26 mouse cellular contexts compared by ENCODE assay signal in the genomic region with DNA sequence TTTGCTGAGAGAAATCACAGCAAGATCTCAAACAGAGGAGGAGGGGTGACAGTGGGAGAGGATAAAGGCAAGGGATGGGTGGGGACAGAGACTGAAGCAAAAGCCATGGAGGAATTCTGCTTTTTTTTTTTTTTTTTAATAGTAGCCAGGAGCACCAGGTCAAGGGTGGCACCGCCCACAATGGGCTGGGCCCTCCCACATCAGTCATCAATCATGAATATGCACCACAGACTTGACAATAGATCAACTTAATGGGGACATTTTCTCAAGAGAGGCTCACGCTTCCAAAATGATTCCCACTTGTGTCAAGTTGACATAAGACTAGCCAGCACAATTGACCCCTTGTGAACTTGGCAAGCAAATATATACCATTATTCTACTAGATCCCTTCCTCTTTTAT. TPM values are rescaled to one million over a fixed set of nuclear protein-coding genes. Genes with fewer than 3 reads are reported as not detected.
DNase-seq lines count a peak whose midpoint lies in the region; ATAC-seq and TF ChIP-seq lines count a peak whose summit lies in the region.
"Had no signal": no experiment of that assay in that cellular context is flagged by ENCODE, and none has a peak within 500 bp of the region (broad histone marks: within the 10 kb centered on the region; RNA-seq: fewer than 3 reads in every experiment).

No protein-coding gene starts in this region.

- no peak overlapping the region for H3K27ac ChIP-seq in kidney, postnatal 0 days
- H3K27ac ChIP-seq in ES-E14 (ENCODE audit: insufficient read depth, low read depth, low read length, poor library complexity, severe bottlenecking): no peak overlapping the region
- H3K27ac ChIP-seq: forebrain, embryonic 15.5 days; hindbrain, embryonic 15.5 days; midbrain, embryonic 12.5 days; neural tube, embryonic 12.5 days had no signal

- 37% methylated on average over 2 of the region's 2 CpGs for WGBS in kidney, postnatal 0 days

- no peaks in the 10 kb centered on the region for H3K36me3 ChIP-seq in kidney, postnatal 0 days (ENCODE audit: insufficient read depth, low read length)
- no peaks in the 10 kb centered on the region for H3K36me3 ChIP-seq in ES-E14 (ENCODE audit: control insufficient read depth, insufficient read depth, low read length, poor library complexity, severe bottlenecking)
- H3K36me3 ChIP-seq: embryonic facial prominence, embryonic 15.5 days; forebrain, embryonic 15.5 days; hindbrain, embryonic 15.5 days; midbrain, embryonic 12.5 days; neural tube, embryonic 12.5 days; stomach, embryonic 15.5 days had no signal

- no peak overlapping the region for H3K9ac ChIP-seq in kidney, postnatal 0 days (ENCODE audit: low read depth, low read length)
- H3K9ac ChIP-seq in ES-E14 (ENCODE audit: insufficient read depth, low read depth, low read length, poor library complexity, severe bottlenecking): no peak overlapping the region
- H3K9ac ChIP-seq: embryonic facial prominence, embryonic 15.5 days; forebrain, embryonic 15.5 days; hindbrain, embryonic 15.5 days; liver, postnatal 0 days; midbrain, embryonic 12.5 days; neural tube, embryonic 12.5 days; stomach, embryonic 15.5 days had no signal

- peak; percentile 58 for DNase-seq in embryo, embryonic 10 days (ENCODE audit: low spot score)
- no peak for DNase-seq in embryo, embryonic 11 days
- peak; percentile 26 for DNase-seq in kidney, postnatal 0 days (ENCODE audit: low spot score)
- DNase-seq in kidney, postnatal 25 days: no peak
- DNase-seq in ES-E14 (ENCODE audit: low read depth, low spot score): no peak
- peak; percentile 45 for DNase-seq in mesoderm, embryonic 11.5 days (ENCODE audit: low read depth, low spot score)
- DNase-seq in ovary, postnatal 36 days (ENCODE audit: low spot score): no peak
- DNase-seq: adrenal gland, postnatal 14 days; cerebellum, adult 9-11 months; gastrocnemius, postnatal 14 days; heart, adult 11 months; kidney, adult 8-10 months; left cerebral cortex, postnatal 4 days; liver, postnatal 0 days; lung, postnatal 14 days; thymus, adult 18-20 months; thymus, postnatal 36 days had no signal

- H3K4me2 ChIP-seq in kidney, postnatal 0 days (ENCODE audit: low read length): no peak overlapping the region
- H3K4me2 ChIP-seq: embryonic facial prominence, embryonic 15.5 days; forebrain, embryonic 15.5 days; heart, embryonic 11.5 days; hindbrain, embryonic 15.5 days; liver, embryonic 11.5 days; midbrain, embryonic 12.5 days; neural tube, embryonic 12.5 days; stomach, embryonic 15.5 days had no signal

- ATAC-seq in kidney, postnatal 0 days (replicated peaks; ENCODE audit: low FRiP score, low read depth): no peak
- ATAC-seq: activated CD4-positive, CD25-positive, alpha-beta regulatory T cell, adult 4 months; forebrain, embryonic 15.5 days; liver, postnatal 0 days had no signal

- no peaks in the 10 kb centered on the region for H3K27me3 ChIP-seq in kidney, postnatal 0 days (ENCODE audit: insufficient read depth, low read length)
- H3K27me3 ChIP-seq: embryonic facial prominence, embryonic 15.5 days; forebrain, embryonic 15.5 days; hindbrain, embryonic 15.5 days; midbrain, embryonic 12.5 days; neural tube, embryonic 12.5 days; stomach, embryonic 15.5 days had no signal

- in situ Hi-C loops in ES-E14 (cut with MboI; ENCODE audit: low sequenced_read_pairs in 2 of 2, unreplicated experiment in 2 of 2): no loop called here

- TF ChIP-seq CTCF in kidney, postnatal 0 days (IDR thresholded peaks at IDR 0.05; ENCODE audit: low read depth): no peak

- no peak overlapping the region for H3K4me3 ChIP-seq in kidney, postnatal 0 days (replicated peaks; ENCODE audit: low read depth, low read length)
- no peak overlapping the region for H3K4me3 ChIP-seq in ES-E14 (ENCODE audit: insufficient read depth in 1 of 2, low read depth in 1 of 2, low read length in 2 of 2, poor library complexity in 1 of 2, severe bottlenecking in 1 of 2)
- H3K4me3 ChIP-seq: embryonic facial prominence, embryonic 15.5 days; forebrain, embryonic 15.5 days; hindbrain, embryonic 15.5 days; midbrain, embryonic 12.5 days; neural tube, embryonic 12.5 days; stomach, embryonic 15.5 days had no signal

- no peaks in the 10 kb centered on the region for H3K4me1 ChIP-seq in kidney, postnatal 0 days (replicated peaks; ENCODE audit: insufficient read depth, low read length)
- H3K4me1 ChIP-seq in ES-E14 (ENCODE audit: control insufficient read depth in 2 of 2, insufficient read depth in 2 of 2, low read length in 2 of 2, poor library complexity in 1 of 2): no peaks in the 10 kb centered on the region; a peak in 1 of 4 replicates
- H3K4me1 ChIP-seq: forebrain, embryonic 15.5 days; hindbrain, embryonic 15.5 days; midbrain, embryonic 12.5 days; neural tube, embryonic 12.5 days had no signal

- H3K9me3 ChIP-seq in kidney, postnatal 0 days (replicated peaks; ENCODE audit: low read length): no peaks in the 10 kb centered on the region
- no peaks in the 10 kb centered on the region for H3K9me3 ChIP-seq in ES-E14 (ENCODE audit: control insufficient read depth, insufficient read depth, low read depth, low read length)
- H3K9me3 ChIP-seq: forebrain, embryonic 15.5 days; midbrain, embryonic 12.5 days; neural tube, embryonic 12.5 days; stomach, embryonic 15.5 days had no signal

TF ChIP-seq in ES-E14, 5 proteins besides CTCF, POLR2A, EP300 and RAD21:
- peak; percentile 84 for TF ChIP-seq ZNF384 (IDR thresholded peaks at IDR 0.05; ENCODE audit: low read depth, low read length)
- TF ChIP-seq HCFC1 (IDR thresholded peaks at IDR 0.05; ENCODE audit: borderline replicate concordance, insufficient read depth, low read length): no peak
TF ChIP-seq in ES-E14: peak in this region for 1.

RNA-seq across cellular contexts. Expression of a gene that starts 25.1 kb away (rescaled TPM):
- polyA plus RNA-seq in kidney, postnatal 0 days (2015; fragmentation: Nextera tagmentation; extraction: Ambion mirVana): 83.8 and 93.9 TPM in 2 replicates
- 74.6 and 107 TPM in 2 replicates for total RNA-seq in ES-E14 (2012; rRNA removed)

Comparison
In these comparisons a context has a peak if more than half of its experiments do, and no peak if none do; other contexts are left out.
1. DNase-seq: peak in embryo, embryonic 10 days (single experiment), kidney, postnatal 0 days (single experiment) and mesoderm, embryonic 11.5 days (single experiment); none in embryo, embryonic 11 days (single experiment), kidney, postnatal 25 days (0 of 2), ES-E14 (single experiment) and ovary, postnatal 36 days (single experiment).